Mouse (Mus musculus): ENCODE data around the gene Wars2.

DNA sequence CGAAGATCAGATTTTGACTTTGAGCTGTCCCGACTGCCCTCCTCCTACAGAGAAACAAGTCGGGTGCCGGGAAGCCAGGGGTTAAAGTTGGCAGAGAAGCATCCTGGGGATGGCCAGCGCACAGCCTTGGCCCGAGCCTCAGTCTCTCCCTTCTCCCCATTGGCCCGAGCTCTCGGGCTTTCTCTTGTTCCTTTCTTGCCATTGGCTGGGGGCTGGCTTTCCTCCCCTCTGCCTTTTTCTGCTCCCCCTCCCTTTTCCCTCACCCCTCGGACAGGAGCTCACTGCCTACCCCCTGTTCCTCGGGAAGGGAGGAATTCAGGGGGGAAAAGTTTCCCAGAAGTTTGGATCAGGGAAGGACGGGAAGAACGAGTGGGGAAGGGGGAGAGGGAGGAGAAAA lies 112.2 kb downstream of the Wars2 start:
- TF ChIP-seq POLR2A (IDR thresholded peaks at IDR 0.05; ENCODE audit: borderline replicate concordance, low read depth, low read length), result no peak
- no peak for TF ChIP-seq CTCF (IDR thresholded peaks at IDR 0.05; ENCODE audit: low read depth, low read length)
